Mouse (Mus musculus): ENCODE results near the gene Mpped1.

Gene Mpped1

DNA sequence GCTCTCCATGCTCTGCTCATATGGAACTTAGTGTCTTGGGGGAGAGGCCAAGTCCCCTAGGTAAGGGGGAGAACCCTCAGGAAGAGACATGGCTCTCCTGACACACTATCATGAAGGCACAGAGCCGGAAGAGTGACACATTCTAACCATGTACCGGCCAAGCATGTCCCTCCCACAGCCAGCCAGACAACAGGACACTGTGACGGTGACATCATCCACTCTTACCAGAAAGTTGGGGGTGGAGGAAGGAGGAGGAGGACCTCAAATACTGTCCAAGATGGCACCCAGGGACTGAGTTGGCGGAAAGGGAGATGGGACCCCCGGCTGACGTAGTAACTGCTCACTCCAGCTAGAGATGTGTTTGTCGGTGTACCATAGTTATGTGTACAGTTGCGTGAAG, 104.6 kb downstream of the Mpped1 start:
- no peak for DNase-seq (ENCODE audit: low read depth, low spot score)

DNA sequence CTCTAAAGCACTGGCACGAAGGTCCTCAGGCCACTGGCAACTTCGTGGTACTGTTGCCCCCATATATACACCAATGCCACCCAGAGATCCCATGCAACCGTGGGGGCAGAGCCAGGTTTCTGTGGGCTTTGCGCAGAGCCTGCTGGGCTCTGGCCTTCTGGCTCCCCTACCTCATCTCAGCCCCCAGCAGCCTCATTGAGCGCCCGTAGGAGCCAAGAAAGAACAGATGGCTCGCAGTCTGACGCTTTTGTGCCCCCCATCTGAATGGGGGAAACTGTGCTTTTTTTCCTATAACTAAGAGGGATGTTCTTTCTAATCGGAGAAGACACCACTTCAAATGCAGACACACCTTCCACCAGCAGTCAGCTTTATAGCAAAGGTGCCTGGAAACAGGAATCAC, 105.0 kb downstream of the Mpped1 start:
- no peak for DNase-seq (ENCODE audit: low read depth, low spot score)

DNA sequence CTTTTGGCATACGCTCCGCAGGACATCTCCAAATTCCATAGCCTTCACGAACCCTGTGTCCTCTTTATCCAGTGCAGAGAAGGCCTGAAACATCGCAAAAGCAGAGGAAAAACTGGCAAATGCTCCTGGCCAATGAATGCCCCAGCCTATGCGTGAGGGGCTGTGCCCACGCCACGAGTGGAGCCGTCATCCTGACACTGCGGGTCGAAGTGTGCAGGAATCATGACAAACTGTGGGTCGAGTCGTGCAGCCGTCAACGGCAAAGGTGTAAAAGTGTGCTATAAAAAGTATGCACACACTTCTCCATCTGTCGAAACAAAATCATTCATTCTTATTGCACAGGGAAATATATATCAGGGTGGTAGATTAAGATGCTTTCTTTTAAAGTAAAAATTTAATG, 113.6 kb downstream of the Mpped1 start:
- DNase-seq (ENCODE audit: low read depth, low spot score): no peak

DNA sequence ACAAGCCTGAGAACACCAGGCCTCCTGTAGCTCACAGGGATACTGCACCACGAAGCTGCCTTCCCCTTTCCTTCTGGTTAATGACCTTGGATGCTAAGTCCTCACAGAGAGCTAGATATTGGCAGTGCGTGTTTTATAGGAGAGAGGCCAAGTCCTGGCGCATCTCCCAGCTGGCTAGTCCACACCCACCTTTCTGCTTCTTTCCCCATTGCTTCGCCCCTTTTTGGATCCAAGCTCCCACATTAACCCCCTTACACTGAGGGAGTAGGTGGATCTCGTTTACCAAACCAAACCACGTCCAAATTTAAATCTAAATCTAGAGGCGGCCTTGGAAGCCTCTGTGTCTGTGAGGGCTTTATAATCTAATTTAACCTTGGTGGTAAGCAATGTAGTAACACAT, 115.0 kb downstream of the Mpped1 start:
- no peak for DNase-seq (ENCODE audit: low read depth, low spot score)

DNA sequence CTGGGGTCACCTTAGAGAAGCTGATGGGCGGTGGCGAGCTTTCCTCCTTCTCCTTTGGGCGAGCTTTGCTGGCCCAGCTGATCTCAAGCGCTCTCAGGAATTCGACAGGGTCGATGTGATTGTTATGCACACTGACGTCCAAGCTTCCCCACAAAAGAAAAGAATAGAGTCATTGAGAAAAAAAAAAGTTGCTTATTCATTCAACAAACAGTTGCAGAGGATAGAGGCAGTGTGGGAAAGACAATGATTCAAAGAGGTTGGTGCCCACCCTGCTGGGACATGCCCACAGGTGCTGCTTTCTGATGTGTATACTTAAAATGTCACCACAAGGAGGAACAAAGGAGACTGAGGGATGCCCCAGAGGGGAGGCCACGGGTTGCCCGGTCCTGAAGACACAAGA, 116.7 kb downstream of the Mpped1 start:
- no peak for DNase-seq (ENCODE audit: low read depth, low spot score)

DNA sequence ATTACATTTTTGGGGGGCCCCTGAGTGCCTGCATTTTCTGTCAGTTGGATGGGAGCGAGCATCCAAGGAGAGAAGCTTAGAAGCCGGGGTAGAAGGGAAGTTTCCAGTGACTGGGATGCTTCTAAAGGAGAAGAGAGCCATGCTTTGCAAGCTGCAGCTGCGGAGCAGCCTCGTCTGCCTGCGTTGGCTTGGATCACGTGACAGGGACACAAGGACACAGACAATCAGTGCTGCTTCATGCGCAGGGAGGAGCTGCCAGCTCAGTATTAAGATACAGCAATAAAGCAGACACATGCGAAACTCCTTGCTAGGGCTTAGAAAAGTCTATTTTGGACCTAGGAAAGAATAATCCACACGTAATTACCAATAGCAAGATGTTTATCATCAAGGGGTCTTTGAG, 118.0 kb downstream of the Mpped1 start:
- DNase-seq (ENCODE audit: low read depth, low spot score): no peak

DNA sequence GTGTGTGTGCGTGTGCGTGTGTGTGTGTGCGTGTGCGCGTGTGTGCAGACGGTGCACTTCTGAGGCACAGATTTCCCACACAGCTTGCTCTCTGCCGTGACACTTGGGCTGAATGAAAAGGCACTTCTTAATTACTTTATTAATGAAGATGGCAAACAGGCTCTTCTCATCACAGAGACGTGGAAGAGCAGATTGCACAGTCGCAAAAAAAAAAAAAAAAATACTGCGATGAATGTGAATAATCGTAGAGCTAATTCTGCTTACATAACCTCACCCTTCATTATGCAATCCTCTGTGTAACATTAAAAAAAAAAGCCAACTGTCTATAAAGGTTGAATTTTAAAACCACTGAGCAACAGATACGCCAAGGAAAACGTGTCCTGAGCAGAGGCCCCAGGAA, 127.2 kb downstream of the Mpped1 start:
- DNase-seq (ENCODE audit: low read depth, low spot score): no peak
